Mouse (Mus musculus) lung, adult 18-20 months (tissue): ENCODE data around the gene Hcrt.

ENCODE experiments used
- DNase-seq, 2 experiments: peaks; one replicate each; pipeline ENCODE4 v3.0.0; 2022; ENCODE audit warnings: mixed read lengths in 2 of 2

The Hcrt gene

GRCm38 (mm10) chr11:100762831-100763230, at the start of gene Hcrt:
Gene Hcrt, minus strand, starts transcription at chr11:100762931.
- DNase-seq: no peak

DNA sequence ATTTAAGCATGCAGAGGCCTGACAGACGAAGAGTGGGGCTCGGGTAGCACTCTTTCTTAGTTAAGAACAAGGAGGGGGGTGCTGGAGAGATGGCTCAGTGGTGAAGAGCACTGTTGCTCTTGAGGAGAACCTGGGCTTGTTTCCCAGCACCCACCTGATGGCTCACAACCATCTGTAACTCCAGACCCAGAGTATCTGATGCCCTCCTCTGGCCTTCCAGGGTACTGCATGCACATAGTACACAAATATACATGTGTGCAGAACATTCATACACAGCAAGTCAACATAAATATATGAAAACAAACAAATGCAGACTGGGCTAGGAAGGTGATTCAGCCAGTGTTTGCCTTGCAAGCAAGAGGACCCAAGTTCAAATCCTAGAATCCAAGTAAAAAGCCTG, 48.4 kb upstream of the Hcrt start:
- no peak for DNase-seq

DNA sequence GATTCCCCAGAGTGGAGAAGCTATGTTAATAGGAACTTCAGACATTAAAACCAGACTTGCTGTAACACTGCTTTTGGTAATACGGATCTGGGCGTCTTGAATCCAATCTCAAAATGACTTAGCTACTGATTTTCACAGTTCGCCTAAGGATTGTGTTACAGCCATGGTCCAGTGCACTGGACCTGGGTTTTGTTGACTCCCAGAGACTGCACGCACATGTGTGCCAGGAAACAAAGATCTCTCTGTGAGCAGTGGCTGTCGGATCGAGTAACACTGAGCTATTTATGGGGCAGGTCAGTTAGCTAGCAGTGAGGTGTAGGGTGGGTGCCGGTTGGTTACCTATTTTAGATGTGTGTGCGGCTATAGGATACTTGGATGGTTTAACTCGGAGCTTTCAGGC, 47.8 kb upstream of the Hcrt start:
- DNase-seq: no peak

DNA sequence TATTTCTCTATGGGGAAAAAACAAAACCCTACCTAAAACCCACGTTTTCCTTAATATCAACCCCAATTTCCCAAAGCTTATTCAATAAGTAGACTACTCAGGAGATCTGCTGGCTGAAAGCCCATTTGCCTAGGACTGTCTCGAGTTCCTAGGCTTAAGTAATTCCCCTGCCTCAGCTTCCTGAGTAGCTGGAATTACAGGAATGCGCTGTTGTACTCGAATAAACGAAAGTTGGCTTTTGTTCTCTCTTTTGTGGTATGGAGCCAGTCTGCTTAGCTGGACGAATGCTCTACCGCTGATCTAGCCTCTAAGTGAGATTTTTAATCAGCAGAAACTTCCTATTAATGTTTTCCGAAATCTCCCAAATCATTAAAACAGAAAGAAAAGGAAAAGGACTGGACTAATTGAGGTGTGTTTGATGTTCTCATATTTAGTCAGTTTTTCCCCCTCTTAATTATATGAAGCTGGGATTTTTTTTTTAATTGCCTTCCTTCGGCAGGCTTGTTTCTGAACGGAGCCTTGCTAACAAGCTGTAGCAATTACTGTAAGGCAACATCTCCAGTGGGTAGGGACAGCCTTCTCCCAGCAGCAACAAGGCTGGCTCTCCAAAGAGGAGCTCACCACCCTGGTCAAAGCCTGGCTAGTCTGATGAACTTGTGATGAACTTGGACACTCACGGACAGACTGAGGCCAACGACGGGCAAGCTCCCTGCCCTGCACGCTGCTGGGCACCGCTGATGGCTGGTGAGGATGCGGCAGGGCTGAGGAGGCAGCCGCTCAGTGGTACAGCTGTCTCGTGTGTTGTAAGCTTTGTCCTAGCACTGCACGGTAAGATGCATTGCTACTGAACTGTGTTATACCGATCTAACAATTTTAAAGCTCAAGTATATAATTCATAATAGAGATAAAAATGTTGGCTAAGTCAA, 43.9 kb upstream of the Hcrt start:
- DNase-seq: no peak

DNA sequence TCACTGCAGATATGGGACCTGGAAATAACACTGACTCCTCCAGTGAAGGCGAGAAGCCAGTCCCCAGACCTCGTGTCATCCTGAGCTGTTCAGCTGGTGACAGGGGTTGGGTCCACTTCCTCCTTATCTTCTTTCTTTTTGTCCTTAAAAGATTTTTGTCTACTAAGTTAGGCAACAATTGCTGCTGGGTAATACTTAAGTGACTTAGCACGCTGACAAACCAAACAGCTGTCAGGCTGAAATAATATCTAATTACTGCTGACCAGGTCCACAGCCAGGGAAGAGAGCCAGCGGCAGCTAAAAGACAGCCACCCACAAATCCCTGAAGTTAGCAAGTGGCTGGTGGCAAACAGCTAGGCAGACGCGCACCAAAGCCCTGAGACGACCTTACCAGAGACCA, 42.8 kb upstream of the Hcrt start:
- no peak for DNase-seq

DNA sequence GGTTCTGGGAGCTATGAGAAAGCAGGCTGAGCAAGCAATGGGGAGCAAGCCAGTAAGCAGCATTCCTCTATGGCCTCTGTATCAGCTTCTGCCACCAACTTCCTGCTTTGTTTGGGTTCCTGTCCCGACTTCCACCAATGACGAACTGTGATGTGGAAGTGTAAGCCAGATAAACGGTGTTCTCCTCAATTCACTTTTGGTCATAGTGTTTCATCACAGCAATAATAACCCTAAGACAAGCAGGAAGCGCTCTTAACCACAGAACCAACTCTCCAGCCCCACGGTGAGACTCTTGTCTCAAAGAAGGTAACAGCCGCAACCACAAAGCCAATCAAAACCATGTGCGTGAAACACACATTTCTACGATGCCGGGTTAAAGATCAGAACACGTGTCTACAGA, 41.7 kb upstream of the Hcrt start:
- no peak for DNase-seq

DNA sequence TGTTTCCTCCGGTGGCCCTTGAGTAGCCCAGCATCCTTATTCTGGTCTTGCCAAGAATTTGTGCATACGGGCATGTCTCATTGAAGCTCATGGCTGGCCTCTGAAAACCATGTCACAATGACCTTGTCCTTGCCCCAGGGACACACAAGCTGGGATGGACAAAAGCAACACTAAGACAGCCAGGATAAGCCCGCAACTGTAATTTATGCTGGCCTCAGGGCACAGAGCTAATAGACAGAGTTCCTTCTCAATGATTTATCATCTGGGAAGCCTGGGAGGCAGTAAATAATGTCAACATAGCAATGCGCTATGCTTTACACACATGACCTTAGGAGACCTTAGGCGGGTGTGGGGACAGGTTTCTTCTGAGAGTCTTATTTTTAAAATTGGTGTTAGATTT, 36.7 kb upstream of the Hcrt start:
- DNase-seq: no peak

DNA sequence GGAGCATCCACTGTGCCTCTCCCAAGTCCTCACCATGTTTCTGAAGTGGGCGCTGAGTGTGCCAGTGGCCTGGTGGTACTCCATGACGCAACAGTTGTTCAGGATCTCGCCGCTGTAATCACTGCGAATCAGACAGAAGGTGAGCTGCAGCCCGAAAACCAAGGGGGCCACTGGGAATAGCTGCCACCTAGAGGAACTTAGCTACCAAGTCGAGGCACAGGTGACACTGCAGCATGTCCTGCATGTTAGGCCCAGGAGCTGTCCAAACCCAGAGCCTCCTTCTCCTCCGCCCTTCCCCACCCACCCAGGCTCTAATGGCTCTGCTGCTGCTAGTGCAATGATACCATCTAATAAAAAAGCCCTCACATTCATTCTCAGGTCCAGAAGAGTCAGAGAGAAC, 33.9 kb upstream of the Hcrt start:
- DNase-seq: no peak

GRCm38 (mm10) chr11:100795386-100795785, 32.7 kb upstream of the Hcrt start:
- no peak for DNase-seq

DNA sequence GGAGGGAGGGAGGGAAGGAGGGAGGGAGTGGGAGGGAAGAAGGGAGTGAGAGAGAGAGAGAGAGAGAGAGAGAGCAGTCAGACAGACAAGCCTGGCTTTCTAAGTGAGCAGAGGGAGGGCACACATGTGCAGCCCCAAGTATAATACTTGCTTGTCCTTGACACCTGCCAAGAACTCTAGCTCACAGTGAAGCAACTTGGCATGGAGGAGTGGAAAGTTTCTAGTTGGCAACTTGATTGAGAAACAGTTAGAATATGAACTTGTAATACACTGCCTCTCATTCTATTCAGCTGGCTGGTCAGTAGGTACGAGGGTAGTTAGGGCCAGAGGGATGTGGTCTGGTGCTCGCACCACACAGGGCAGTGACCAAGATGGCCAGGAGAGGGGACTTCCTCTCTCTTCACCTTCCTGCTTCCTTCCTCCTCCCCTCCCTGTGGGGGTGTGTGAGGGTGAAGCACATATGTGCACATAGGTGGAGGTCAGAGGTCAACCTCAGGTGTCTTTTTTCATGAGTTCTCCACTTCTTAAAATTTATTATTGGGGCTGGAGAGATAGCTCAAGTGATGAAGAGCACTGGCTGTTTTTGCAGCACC, 28.8 kb upstream of the Hcrt start:
- DNase-seq: peak in 1 of 2 experiments; percentile 43

DNA sequence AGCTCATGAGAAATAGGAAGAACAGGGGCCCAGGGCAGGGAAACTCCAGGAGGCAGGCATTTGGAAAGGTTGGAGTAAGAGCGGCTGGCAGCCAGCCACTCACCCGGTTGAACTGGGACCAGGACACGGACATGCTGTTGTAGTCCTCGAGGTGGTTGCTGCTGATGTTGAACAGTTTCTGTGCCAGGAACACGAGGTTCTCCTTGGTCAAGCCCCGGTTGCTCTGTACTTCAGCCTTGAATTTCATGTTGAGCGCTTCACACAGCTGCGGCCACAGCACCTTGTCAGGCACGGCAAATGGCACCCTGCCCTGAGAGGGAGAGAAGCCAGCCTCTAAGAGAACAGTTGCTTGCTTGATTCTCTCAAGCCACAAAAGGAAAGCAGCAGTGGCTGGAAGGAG, 27.9 kb upstream of the Hcrt start:
- DNase-seq: peak; percentile 22 to 44

DNA sequence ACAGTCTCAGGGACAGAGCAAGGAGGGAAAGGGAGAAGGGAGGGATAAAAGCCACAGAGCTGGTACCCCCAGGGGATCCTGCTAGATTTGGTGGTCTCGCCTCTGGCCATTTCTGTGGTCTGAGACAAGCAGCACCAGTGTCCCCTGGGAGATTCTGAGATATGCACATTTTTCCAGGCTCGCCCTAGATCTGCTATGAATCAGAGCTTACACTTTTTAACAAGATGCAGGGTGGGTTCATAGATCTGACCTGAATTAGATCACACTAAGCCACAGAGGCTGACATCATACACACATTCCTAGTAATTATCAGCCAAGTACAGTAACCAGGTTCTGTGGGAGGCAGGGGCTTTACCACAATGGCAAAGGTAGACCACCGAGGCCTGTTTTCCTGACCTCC, 27.0 kb upstream of the Hcrt start:
- DNase-seq: no peak

DNA sequence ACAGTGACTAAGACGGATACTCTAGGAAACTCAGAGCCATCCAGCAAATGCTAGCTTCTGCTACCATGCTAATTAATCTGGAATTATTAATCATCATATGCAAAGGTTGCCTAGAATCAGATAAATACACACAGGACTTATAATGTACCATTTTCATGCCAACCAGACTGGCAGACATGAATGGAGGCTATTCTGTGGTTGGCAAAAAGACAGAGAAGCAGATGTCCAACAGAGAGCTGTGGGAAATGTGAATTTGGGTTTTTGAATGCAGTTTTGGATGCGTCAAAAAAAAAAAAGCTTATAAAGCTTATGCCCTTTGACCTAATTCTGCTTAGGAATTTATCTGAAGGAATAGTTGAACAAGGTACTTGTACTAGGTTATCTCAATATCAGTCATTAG, 23.0 kb upstream of the Hcrt start:
- no peak for DNase-seq

DNA sequence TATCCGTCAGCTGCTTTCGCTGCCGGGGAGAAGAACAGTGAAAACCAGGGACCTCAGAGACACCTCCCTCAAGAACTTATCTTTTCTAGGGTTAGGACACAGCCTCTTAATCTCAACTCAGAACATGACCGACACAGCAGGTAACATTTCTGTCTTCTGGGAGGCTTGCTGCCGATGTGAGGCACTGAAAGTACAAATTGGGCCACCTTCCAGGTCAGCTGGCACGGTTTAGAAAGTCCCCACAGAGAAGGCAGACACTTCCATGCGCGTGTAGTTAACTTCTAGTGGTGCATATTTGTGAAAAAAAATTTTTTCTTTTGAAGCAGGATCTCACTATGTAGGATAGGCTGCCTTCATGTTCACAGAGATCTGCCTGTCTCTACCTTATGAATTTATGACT, 21.6 kb upstream of the Hcrt start:
- no peak for DNase-seq

DNA sequence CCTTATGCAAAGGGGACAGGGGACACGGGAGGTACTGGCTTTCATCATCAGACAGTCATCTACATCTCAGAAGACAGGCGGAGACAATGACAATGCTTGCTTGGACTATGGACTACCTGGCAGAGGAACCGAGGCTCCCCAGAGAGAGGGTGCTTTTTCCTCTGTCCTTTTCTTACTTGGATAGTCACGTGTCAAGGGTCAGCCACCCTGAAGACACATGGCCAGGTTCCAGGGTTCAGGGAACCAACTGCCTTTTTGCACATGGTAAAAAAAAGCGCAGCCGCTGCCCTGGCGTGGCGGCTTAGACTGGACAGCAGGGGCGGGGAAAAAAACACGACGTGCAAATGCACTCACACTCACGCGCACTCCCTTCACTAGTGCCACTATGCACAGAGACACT, 19.8 kb upstream of the Hcrt start:
- no peak for DNase-seq

DNA sequence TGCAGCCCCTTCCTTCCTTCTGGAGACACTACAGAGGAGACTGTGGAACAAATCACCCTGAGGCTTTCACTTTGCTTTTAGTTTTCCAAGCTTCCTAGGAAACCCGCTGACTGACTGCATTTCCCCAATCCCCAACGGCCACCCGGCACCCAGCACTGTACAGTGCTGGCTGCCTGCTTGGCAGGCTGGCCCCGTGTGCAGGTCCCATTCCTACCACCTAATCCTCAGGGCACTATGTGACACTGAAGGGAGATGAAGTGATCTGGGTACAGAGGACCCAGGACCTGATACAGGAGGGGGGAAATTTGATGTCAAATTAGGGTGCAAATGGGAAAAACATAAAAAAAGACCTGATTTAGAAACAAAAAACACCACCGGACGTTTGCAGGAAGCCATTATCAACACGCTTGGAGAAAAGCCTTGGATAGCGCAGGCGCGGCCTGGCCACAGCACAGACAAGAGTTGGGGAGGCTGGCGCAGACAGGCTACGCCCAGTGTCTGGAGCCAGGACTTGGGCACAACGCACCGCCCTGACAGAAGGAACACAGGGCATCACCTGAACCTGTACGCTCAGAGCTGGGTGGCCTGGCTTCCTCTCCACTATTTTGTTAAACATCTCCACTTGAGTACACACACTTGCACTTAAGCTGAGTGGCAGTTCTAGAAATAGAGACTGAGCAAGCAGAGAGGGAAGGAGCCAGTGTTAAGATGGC, 19.2 kb upstream of the Hcrt start:
- DNase-seq: peak; percentile 56 to 60

- no peak for DNase-seq
These were observed 17.5 kb upstream of the Hcrt start for GRCm38 (mm10) chr11:100780247-100780646.

DNA sequence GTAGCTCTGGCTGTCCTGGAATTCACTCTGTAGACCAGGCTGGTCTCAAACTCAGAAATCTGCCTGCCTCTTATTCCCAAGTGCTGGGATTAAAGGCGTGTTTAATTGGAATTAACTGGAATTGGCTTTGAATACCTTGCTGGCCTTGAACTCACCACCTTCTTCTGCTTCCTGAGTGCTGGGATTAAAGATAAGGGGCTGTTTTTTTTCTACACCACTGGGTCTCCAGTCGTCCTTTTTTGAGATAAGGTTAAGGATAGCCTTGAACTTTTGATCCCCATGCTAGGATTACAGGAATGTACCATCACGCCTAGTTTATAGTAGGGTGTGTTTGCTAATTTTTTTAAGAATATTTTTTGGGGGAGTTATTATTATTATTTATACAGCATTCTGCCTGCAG, 15.3 kb upstream of the Hcrt start:
- DNase-seq: no peak

DNA sequence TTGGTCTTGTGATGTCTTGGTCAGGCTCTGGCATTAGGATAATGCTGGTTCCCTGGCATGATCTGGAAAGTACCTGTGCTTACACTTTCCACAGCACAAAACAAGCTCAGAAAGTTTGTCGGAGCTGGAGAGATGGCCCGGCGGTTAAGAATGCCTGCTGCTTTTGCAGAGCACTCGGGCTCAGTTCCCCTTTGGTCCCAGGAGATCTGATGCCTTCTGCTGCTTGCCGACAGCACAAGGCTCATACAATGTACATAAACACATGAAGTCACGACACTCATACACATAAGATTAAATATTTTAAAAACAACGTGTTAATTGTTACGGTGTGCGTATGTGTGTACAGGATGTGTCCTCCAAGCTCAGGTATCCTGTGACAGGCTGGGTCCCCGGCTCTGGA, 13.2 kb upstream of the Hcrt start:
- no peak for DNase-seq

GRCm38 (mm10) chr11:100774261-100774660, 11.5 kb upstream of the Hcrt start:
- no peak for DNase-seq

DNA sequence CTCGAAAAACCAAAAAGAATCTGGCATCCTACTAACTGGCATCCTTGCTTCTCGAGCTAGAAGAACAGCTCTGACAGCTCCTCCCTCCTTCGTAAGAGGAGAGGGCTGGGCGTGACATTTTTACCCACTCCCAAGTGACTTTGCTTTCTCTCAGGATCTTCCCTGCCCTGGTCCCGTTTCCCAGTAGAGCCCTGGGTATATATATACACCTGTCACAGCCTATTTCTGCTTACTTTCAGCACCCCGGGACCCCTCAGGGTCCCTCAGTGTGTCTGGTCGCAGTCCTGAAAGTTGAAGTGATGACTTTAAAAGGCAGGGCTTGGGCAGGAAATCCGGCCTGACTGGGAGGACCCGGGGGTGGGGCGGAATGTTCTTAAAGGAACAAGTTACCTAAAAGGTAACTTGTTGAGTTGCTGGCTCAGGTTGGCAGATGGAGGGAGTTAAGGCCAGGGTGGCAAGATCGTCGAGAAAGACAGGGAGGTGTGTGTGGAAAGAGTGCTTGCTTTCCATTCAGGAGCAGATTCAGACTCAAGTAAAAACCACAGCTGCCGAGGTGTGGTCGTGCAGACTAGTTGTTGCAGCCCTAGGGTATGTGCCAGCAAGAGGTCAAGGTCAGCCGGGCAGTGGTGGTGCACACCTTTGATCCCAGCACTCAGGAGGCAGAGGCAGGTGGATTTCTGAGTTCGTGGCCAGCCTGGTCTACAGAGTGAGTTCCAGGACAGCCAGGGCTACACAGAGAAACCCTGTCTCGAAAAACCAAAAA, 8.1 kb upstream of the Hcrt start, which contains the start of gene Ghdc:
Ghdc (minus strand) TSS at position 312 of the 763 bp plus-strand sequence.
- peak; percentile 88 to 90 for DNase-seq

DNA sequence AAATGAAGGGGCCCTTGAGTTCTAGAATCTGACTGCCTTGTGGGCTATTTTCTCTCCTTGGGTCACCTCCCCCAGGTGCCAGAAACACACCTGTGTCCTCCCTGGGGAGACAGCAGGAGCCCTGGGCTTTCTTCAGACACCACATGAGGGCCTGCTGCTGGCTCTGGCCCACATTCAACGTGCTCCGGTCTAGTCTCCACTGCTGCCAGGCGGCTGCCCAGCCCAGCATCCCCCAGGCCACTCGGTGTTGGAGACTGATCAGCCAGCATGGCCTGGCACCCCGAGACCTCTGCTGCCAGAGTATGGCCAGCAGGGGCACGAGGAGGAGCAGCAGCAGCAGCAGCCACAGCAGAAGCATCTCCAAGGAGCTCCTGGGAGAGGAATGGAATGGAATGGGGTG, 7.2 kb upstream of the Hcrt start:
- no peak for DNase-seq

DNA sequence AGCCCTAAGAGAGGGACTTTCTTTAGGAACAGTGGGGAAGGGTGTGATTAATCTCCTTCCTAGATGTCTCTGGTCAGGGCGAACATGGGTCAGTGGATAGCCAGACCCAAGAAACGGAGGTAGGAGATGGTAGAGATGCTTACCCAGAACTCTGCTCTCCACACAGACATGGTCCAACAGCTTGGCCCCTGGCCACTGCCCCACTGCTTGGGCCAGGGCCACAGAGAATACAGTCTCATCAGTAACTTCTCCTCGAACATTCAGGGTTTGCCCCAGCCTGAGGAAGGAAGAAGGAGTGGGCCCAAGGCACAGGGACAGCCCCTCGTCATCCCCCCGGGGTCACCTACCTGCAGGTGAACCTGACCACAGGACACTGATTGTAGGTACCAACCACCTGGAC, 5.1 kb upstream of the Hcrt start:
- no peak for DNase-seq
